Mouse (Mus musculus) stomach, embryonic 14.5 days (tissue): ENCODE data around the gene Ubac2. TPM values are rescaled to one million over a fixed set of nuclear protein-coding genes. Genes with fewer than 3 reads are reported as not detected.

Experiments used
- ATAC-seq: fragments of 200-750 bp; cut with Nextera tagmentation; 2 replicates; pipeline ENCODE4 v1.8.0; 2017; ENCODE audit warnings: low read depth, moderate TSS enrichment; ENCODE audit not compliant: insufficient number of reproducible peaks, insufficient read depth, low FRiP score
- H3K27ac ChIP-seq: fragments of 300-500 bp; sonication (generic); 2 replicates; pipeline ENCODE4 v1.5.1; 2014; ENCODE audit warnings: mild to moderate bottlenecking, low read length, moderate library complexity, mixed read lengths
- H3K27me3 ChIP-seq: fragments of 300-500 bp; sonication (generic); 2 replicates; pipeline ENCODE4 v1.6.1; 2014; ENCODE audit warnings: low read length, control low read depth, mixed read lengths; ENCODE audit not compliant: control insufficient read depth, insufficient read depth
- H3K36me3 ChIP-seq: fragments of 300-500 bp; sonication (generic); 2 replicates; pipeline ENCODE4 v1.6.1; 2014; ENCODE audit warnings: mild to moderate bottlenecking, control low read depth, low read length, moderate library complexity, mixed read lengths; ENCODE audit not compliant: control insufficient read depth, insufficient read depth
- H3K4me1 ChIP-seq: fragments of 300-500 bp; sonication (generic); 2 replicates; pipeline ENCODE4 v1.6.1; 2014; ENCODE audit warnings: low read length, control low read depth, mixed read lengths; ENCODE audit not compliant: control insufficient read depth, insufficient read depth
- H3K4me2 ChIP-seq: fragments of 300-500 bp; sonication (generic); replicated peaks from 2 replicates; pipeline ENCODE4 v1.6.1; 2014; ENCODE audit warnings: low read depth, low read length, control low read depth
- H3K4me3 ChIP-seq: fragments of 300-500 bp; sonication (generic); 2 replicates; pipeline ENCODE4 v1.5.1; 2014; ENCODE audit warnings: low read depth, low read length, control low read depth
- H3K9ac ChIP-seq: fragments of 300-500 bp; sonication (generic); replicated peaks from 2 replicates; pipeline ENCODE4 v1.6.1; 2014; ENCODE audit warnings: low read depth, mild to moderate bottlenecking, control low read depth, low read length, moderate library complexity, mixed read lengths
- H3K9me3 ChIP-seq: fragments of 300-500 bp; sonication (generic); 2 replicates; pipeline ENCODE4 v1.6.1; 2016; ENCODE audit warnings: low read depth, low read length, control low read depth; ENCODE audit not compliant: control insufficient read depth
- WGBS: fragments of 180-500 bp; shearing (Covaris S2); extraction: QIAGEN DNeasy Blood & Tissue Kit; methylation state at CpG from one replicate; pipeline ENCODE4 v1.1.7; 2014; 5-methylcytosine and 5-hydroxymethylcytosine counted together
- polyA plus RNA-seq: library from polyadenylated mRNA; unstranded; fragments of >200 nt; fragmentation: Nextera tagmentation; extraction: Ambion mirVana; gene quantifications from 2 replicates; pipeline ENCODE4 v1.2.1, GENCODE M21; 2014

Ubac2 gene
- polyA plus RNA-seq, 1 experiment from 2014 or later: 67.7 TPM

DNA sequence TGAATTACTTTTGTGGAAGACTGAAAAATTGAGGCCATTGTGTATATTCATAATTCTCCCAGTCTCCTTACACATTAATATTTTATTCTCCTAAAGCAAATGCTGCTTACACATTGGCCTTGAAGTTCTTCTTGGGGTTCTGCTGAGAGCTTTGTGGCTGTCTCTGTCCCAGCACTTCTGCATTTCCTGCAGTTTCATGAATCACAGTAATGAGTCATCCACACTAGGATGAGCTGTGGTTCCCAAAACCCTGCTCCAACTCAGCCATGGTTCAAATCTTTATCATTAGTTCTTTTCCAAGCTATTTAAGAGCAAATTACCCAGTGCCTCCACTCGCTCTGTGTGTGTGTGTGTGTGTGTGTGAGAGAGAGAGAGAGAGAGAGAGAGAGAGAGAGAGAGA, 108.9 kb downstream of the Ubac2 start:
- Histone ChIP-seq H3K4me1 (peaks cover 10% of the 10 kb centered on the region), H3K27me3 (no peaks in the 10 kb centered on the region), H3K27ac (no peak overlapping the region; the same call in 1 of the 2 replicates), H3K9ac (no peak overlapping the region), H3K9me3 (no peaks in the 10 kb centered on the region), H3K4me3 (no peak overlapping the region), H3K4me2 (no peak overlapping the region), H3K36me3 (no peaks in the 10 kb centered on the region)
- no peak for ATAC-seq
- WGBS: 90% methylated on average over 1 of the region's 1 CpGs

DNA sequence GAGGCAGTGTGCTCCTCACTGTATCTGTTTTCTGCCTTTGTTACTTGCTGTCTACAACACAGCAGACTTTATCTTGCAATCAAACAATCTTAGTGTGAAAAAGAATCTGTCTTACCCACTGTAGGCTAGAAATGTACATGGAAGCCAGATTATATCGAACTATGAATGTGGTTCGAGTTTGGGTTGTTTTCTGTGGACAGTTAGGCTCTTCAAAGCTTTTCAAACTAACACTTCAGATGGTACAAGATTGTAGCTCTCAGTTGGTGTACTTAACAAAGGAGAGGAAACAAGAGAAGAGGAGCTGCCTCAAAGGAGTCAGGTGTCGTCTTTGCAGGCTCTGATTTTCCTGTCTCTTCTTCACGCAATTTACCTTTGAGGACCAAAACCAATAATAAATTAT, 109.3 kb downstream of the Ubac2 start:
- no peak overlapping the region for H3K27ac ChIP-seq
- H3K27me3 ChIP-seq: no peaks in the 10 kb centered on the region
- 77% methylated on average over 4 of the region's 4 CpGs for WGBS
- H3K4me2 ChIP-seq: no peak overlapping the region
- ATAC-seq: no peak
- H3K4me3 ChIP-seq: no peak overlapping the region
- no peaks in the 10 kb centered on the region for H3K36me3 ChIP-seq
- H3K9ac ChIP-seq: no peak overlapping the region
- H3K4me1 ChIP-seq: peaks cover 10% of the 10 kb centered on the region
- no peaks in the 10 kb centered on the region for H3K9me3 ChIP-seq

DNA sequence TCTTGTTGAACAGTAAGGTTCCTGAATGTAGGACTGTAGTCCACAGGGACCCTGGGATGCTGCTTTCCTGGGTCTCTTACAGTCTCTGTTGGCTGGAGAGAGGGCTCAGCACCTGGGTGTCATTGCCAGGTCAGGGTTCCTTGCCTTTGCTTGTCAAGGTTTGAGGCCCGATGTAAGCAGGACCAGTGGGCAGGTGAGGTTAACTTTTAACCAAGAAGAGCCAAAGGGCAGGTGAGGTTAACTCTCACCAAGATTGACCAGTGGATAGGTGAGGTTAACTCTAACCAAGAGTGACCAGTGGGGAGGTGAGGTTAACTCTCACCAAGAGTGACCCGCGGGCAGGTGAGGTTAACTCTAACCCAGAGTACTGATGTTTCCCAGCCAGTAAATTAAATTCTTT, 110.9 kb downstream of the Ubac2 start:
- Histone ChIP-seq H3K9ac (no peak overlapping the region), H3K36me3 (no peaks in the 10 kb centered on the region), H3K4me2 (no peak overlapping the region), H3K27ac (no peak overlapping the region), H3K4me3 (no peak overlapping the region), H3K27me3 (no peaks in the 10 kb centered on the region), H3K4me1 (no peaks in the 10 kb centered on the region), H3K9me3 (no peaks in the 10 kb centered on the region)
- ATAC-seq: no peak
- WGBS: 90% methylated on average over 3 of the region's 3 CpGs

DNA sequence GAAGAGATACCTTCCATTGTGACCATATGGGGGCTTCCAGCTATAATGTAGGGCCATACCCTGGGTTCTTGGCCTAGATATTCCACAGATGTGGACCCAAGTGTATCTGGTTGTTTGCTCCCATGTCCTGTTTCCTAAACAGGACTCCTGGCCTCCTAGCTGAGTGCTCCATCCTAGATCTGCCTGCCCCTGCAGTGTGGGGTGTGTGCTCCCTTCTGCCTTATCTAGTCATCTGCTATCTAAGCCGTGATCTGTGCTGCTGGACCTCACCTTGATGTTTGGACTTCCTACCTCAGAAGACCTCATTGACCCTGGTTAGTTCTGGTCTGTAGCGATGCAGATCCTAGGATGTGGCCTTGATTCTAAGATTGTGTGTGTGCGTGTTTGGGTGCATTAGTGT, 111.4 kb downstream of the Ubac2 start:
- no peak for ATAC-seq
- Histone ChIP-seq H3K9ac (no peak overlapping the region), H3K4me2 (no peak overlapping the region), H3K4me3 (no peak overlapping the region), H3K9me3 (no peaks in the 10 kb centered on the region), H3K27me3 (no peaks in the 10 kb centered on the region), H3K4me1 (no peaks in the 10 kb centered on the region), H3K36me3 (no peaks in the 10 kb centered on the region), H3K27ac (no peak overlapping the region)
- WGBS: 89% methylated on average over 3 of the region's 3 CpGs

DNA sequence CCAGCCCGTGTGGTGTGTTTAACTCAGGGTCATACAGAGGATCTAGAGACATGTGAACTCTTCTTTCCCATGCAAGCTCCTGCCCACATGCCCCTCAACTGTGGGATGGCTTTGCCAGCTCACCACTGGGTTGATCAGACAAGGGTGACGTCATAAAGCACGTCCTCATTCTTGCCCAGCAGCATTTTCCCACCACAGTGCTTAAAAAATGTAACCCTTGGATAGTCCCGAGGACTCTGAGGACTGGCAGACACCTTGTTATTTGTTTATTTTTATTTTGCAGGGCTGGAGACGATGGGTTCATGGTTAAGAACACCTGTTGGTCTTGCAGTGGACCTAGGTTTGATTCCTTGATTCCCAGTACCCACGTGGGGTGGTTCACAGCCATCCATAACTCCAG, 112.5 kb downstream of the Ubac2 start:
- H3K27me3 ChIP-seq: no peaks in the 10 kb centered on the region
- no peak overlapping the region for H3K9ac ChIP-seq
- H3K4me3 ChIP-seq: no peak overlapping the region
- H3K4me1 ChIP-seq: no peaks in the 10 kb centered on the region
- no peaks in the 10 kb centered on the region for H3K9me3 ChIP-seq
- no peak overlapping the region for H3K27ac ChIP-seq
- H3K4me2 ChIP-seq: no peak overlapping the region
- H3K36me3 ChIP-seq: no peaks in the 10 kb centered on the region
- ATAC-seq: no peak
- WGBS: 83% methylated on average over 6 of the region's 6 CpGs

DNA sequence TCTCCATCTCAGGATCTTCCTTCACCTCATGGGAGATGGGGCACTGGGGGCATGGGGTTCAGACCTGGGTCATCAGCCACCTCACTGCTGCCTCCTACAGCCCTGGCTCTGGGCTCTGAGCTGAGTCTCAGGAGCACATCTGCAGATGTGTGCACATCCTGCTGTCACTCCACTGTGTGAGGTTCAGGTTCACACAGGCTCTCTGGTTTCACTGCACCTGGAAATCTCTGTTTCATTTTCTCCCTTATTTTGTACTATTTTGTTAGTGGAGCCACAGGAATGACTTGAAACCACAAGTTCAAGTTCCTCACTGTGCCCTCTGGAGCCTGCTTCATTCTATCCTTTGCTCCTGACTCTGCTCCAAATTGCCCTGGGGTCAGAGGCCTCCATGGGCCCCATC, 113.5 kb downstream of the Ubac2 start:
- Histone ChIP-seq H3K27me3 (no peaks in the 10 kb centered on the region), H3K4me1 (no peaks in the 10 kb centered on the region), H3K27ac (no peak overlapping the region), H3K9me3 (no peaks in the 10 kb centered on the region), H3K36me3 (no peaks in the 10 kb centered on the region), H3K4me3 (no peak overlapping the region), H3K9ac (no peak overlapping the region), H3K4me2 (no peak overlapping the region)
- no peak for ATAC-seq

DNA sequence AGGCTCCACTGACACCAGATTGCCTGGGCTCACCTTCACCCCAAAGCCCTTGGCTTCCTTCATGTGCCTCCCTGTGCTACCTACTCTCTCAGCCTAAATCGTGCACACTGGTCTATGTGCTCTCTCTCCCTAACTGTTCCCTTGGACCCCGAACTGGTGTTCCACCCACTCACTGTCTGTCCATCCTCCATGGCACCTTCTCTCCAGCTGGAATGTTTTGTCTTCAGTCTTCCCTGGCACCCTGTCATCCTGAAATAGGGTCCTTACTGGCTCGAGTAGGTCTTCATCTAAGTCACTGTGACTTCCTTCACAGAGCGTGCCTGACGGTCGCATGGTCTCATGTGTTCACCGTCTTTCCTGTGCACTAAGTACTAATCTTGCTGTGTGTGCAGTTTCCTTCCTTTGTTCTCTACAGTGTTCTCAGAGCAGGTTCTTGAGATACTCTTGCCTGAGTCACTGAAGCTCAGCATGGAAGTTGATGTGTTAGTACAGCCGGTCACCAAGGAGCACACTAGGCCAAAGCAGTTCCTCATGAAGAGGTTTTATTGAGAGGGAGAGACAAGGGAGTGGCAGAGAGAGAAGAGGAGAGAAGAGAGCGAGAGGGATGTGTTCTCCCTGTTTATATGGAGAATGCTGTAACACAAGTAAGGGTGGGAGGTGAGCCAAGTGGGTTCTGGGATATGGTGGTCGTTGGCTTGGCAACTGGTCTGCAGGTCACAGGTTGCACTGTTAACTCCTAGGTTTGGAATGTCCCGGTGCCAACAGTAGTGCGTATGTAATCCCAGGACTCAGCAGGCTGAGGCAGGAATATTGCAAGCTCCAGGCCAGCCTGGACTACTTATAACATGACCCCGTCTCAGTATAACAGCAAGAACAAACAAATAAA, 114.2 kb downstream of the Ubac2 start:
- Histone ChIP-seq H3K4me2 (no peak overlapping the region), H3K9me3 (no peaks in the 10 kb centered on the region), H3K4me1 (no peaks in the 10 kb centered on the region), H3K4me3 (no peak overlapping the region), H3K9ac (no peak overlapping the region), H3K27me3 (no peaks in the 10 kb centered on the region), H3K27ac (no peak overlapping the region), H3K36me3 (no peaks in the 10 kb centered on the region)
- 88% methylated on average over 13 of the region's 13 CpGs for WGBS
- no peak for ATAC-seq

DNA sequence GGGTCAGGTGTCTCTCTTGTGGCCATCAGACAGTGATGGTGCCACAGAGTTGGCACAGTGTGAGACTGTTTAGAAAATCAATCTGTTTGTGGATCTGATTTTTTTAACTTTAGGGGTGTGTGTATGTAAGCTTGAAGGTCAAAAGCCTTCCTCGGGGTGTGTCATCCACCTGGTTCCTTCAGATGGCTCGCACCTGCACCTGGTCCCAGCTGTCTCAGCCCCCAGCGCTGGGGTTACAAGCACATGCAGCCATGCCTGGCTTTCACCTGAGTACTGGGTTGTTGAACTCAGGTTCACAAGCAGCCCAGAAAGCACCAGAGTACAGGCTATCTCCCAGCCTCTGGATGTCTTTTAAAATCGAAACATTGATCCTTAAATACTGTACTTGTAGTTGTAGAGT, 115.2 kb downstream of the Ubac2 start:
- Histone ChIP-seq H3K9ac (no peak overlapping the region), H3K9me3 (no peaks in the 10 kb centered on the region), H3K4me1 (no peaks in the 10 kb centered on the region), H3K27me3 (no peaks in the 10 kb centered on the region), H3K4me2 (no peak overlapping the region), H3K36me3 (no peaks in the 10 kb centered on the region), H3K4me3 (no peak overlapping the region), H3K27ac (no peak overlapping the region)
- WGBS: 75% methylated on average over 4 of the region's 4 CpGs
- ATAC-seq: no peak

DNA sequence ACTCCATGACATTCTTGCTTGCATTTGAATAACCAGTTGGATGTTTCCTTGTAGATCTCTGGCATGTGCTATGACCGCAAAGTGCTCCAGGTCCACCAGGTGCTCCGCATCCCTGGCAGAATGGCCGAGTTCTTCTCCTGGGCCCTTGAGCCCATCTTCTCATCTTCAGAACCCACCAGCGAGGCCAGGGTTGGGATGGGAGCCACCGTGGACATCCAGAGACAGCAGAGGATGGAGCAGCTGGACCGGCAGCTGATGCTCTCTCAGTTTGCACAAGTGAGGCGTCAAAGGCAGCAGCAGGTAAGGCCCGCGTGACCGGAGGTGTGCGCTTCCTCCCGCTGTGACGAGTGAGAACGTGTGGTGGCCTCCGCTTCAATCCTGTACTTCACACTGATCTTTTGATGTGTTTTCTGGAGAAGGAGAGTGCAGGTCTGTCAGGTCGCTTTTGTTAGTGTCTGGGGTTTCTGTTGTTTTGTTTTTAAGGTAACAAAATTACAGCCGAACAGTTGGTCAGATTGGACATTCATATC, 115.8 kb downstream of the Ubac2 start:
- no peak overlapping the region for H3K9ac ChIP-seq
- no peak overlapping the region for H3K4me2 ChIP-seq
- no peaks in the 10 kb centered on the region for H3K36me3 ChIP-seq
- 89% methylated on average over 17 of the region's 17 CpGs for WGBS
- no peak overlapping the region for H3K4me3 ChIP-seq
- H3K9me3 ChIP-seq: no peaks in the 10 kb centered on the region
- ATAC-seq: no peak
- H3K27me3 ChIP-seq: no peaks in the 10 kb centered on the region
- H3K4me1 ChIP-seq: no peaks in the 10 kb centered on the region
- H3K27ac ChIP-seq: no peak overlapping the region
